ENCODE assay signal across 8 mouse cellular contexts in the genomic region with DNA sequence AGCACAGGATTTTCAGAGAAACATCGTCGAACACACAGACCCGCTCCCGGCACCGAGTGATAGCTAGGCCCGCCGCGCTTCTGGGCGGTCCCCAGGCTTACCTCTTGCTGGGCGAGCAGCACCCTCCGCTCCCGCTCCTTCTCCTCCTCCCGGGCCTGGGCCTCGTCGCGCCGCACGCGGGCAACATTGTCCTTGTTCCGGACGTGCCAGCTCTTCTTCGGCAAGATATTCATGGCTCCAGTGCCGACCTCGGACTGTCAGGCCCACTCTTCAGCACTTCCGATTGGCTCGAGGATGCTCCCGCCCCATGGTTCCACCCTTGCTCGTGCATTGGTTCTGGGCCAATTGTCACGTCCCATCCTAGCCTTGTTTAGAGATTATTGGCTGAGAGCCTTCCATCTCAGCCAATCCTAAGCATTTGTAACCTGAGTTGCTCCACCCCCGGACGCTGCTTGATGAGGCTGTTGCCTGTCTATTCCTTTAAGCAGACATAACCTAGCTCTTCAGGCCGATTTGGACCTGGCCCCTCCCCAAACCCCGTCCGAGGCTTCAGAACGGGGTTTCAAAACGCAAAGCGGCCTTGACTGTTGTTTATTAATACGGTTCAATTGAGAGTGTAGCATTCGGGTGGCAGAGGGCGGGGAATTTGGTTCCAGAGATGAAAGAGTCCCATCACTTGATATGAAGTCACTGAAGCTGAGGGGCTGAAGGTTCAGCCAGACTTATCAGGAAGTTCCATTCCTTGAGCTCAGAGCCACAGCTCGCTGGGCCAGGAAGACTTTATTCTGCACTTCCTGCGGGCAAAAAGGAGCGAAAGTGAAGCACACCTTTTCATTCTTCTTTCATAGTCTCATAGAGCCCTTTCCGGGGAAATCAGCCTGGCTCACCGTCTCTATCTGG. TPM values are rescaled to one million over a fixed set of nuclear protein-coding genes. Genes with fewer than 3 reads are reported as not detected.
DNase-seq lines count a peak whose midpoint lies in the region; ATAC-seq lines count a peak whose summit lies in the region.

Gene Leng1, minus strand, starts transcription at position 626 of the 900 bp plus-strand sequence.

- peak; percentile 90 for ATAC-seq in megakaryocyte progenitor cell, adult 5-6 weeks (replicated peaks; ENCODE audit: poor library complexity)

- DNase-seq in adipocyte (ENCODE audit: low spot score), result peak; percentile 99
- peak; percentile 98 for DNase-seq in embryo, embryonic 10 days (ENCODE audit: low spot score)
- peak; percentile 92 for DNase-seq in gastrocnemius, postnatal 10 days
- peak; percentile 98 for DNase-seq in induced T-regulatory cell, adult 2 months (ENCODE audit: low read depth)
- DNase-seq in left cerebral cortex, adult 9 months (ENCODE audit: low spot score in 2 of 2), result peak; percentile 92 to 98
- DNase-seq in right cerebral cortex, postnatal 14 days, result peak; percentile 95
- DNase-seq in urinary bladder, postnatal 36 days (ENCODE audit: low spot score in 2 of 2), result peak; percentile 97

RNA-seq across cellular contexts. Expression of gene Leng1, which starts in this region (rescaled TPM):
- 1 to 10 TPM; 5.6 to 6.9 TPM for total RNA-seq in gastrocnemius, postnatal 10 days (2021)
- total RNA-seq in megakaryocyte progenitor cell, adult 5-6 weeks (2015), result 6.1 and 9.4 TPM in 2 replicates
- total RNA-seq in megakaryocyte progenitor cell, adult 5-6 weeks (2017), result 7.9 and 10.3 TPM in 2 replicates

Comparison
In these comparisons a context has a peak if more than half of its experiments do, and no peak if none do; other contexts are left out.
1. Peak in every context shown above with its lines: DNase-seq and ATAC-seq.